In genomic region chr15:60822803-60823619, GRCm38 (mm10) we compare ENCODE assay signal across 8 mouse cellular contexts. TPM values are rescaled to one million over a fixed set of nuclear protein-coding genes. Genes with fewer than 3 reads are reported as not detected.
A peak's percentile ranks its signal among the peaks of the same experiment; 100 is the strongest.
DNase-seq lines count a peak whose midpoint lies in the region; ATAC-seq lines count a peak whose summit lies in the region.

No protein-coding gene starts in this region.

- no peaks in the 10 kb centered on the region for H3K9me3 ChIP-seq in embryonic facial prominence, embryonic 10.5 days
- no peaks in the 10 kb centered on the region for H3K9me3 ChIP-seq in limb, embryonic 11.5 days (ENCODE audit: control insufficient read depth, low read length)
- H3K9me3 ChIP-seq in midbrain, embryonic 12.5 days = no peaks in the 10 kb centered on the region

- H3K27ac ChIP-seq in embryonic facial prominence, embryonic 10.5 days (replicated peaks) = peak overlapping the region; percentile 91
- peak overlapping the region; percentile 60 for H3K27ac ChIP-seq in limb, embryonic 11.5 days (replicated peaks; ENCODE audit: low read depth, low read length)
- peak overlapping the region; percentile 66 for H3K27ac ChIP-seq in midbrain, embryonic 12.5 days (replicated peaks)

- H3K4me2 ChIP-seq in limb, embryonic 11.5 days (ENCODE audit: low read depth, severe bottlenecking) = peak overlapping the region; percentile 99
- H3K4me2 ChIP-seq in midbrain, embryonic 12.5 days (replicated peaks) = peak overlapping the region; percentile 85

- peak; percentile 72 for ATAC-seq in limb, embryonic 11.5 days (ENCODE audit: insufficient number of reproducible peaks, low FRiP score, low TSS enrichment, low read depth)
- ATAC-seq in midbrain, embryonic 12.5 days (ENCODE audit: low FRiP score, low read depth) = peak; percentile 75
- ATAC-seq in erythroid progenitor cell, adult 5-6 weeks (replicated peaks; ENCODE audit: low FRiP score, poor library complexity, severe bottlenecking) = no peak

- H3K27me3 ChIP-seq in embryonic facial prominence, embryonic 10.5 days (replicated peaks; ENCODE audit: low read depth, poor library complexity, severe bottlenecking) = no peaks in the 10 kb centered on the region
- no peaks in the 10 kb centered on the region for H3K27me3 ChIP-seq in limb, embryonic 11.5 days (ENCODE audit: control insufficient read depth, insufficient read depth, low read length)
- H3K27me3 ChIP-seq in midbrain, embryonic 12.5 days = peaks cover 17% of the 10 kb centered on the region

- DNase-seq in adrenal gland, postnatal 14 days = peak; percentile 84
- DNase-seq in embryonic facial prominence, embryonic 10.5 days (ENCODE audit: low spot score) = peak; percentile 84
- DNase-seq in heart, adult 18-20 months = peak; percentile 73 to 79
- peak; percentile 86 for DNase-seq in kidney, adult 18-20 months
- peak; percentile 82 for DNase-seq in limb, embryonic 11.5 days (ENCODE audit: low spot score)
- DNase-seq in skeletal muscle tissue, adult 2 months (ENCODE audit: low read depth, low spot score) = peak; percentile 43

- peak overlapping the region; percentile 72 for H3K9ac ChIP-seq in limb, embryonic 11.5 days (ENCODE audit: low read length)
- peak overlapping the region; percentile 67 for H3K9ac ChIP-seq in midbrain, embryonic 12.5 days (replicated peaks)

- under 1% methylated on average over 68 of the region's 68 CpGs for WGBS in embryonic facial prominence, embryonic 10.5 days
- under 1% methylated on average over 68 of the region's 68 CpGs for WGBS in limb, embryonic 11.5 days
- under 1% methylated on average over 68 of the region's 68 CpGs for WGBS in midbrain, embryonic 12.5 days

- peaks cover 32% of the 10 kb centered on the region for H3K36me3 ChIP-seq in embryonic facial prominence, embryonic 10.5 days (replicated peaks)
- no peaks in the 10 kb centered on the region for H3K36me3 ChIP-seq in limb, embryonic 11.5 days (ENCODE audit: control insufficient read depth, insufficient read depth, low read length)
- no peaks in the 10 kb centered on the region for H3K36me3 ChIP-seq in midbrain, embryonic 12.5 days

- peak overlapping the region; percentile 73 for H3K4me3 ChIP-seq in embryonic facial prominence, embryonic 10.5 days
- peak overlapping the region; percentile 46 for H3K4me3 ChIP-seq in limb, embryonic 11.5 days (ENCODE audit: low read depth, low read length)
- peak overlapping the region; percentile 62 for H3K4me3 ChIP-seq in midbrain, embryonic 12.5 days

- H3K4me1 ChIP-seq in embryonic facial prominence, embryonic 10.5 days = peaks cover 44% of the 10 kb centered on the region
- H3K4me1 ChIP-seq in limb, embryonic 11.5 days (ENCODE audit: control insufficient read depth, insufficient read depth, low read length) = peaks cover 8% of the 10 kb centered on the region; the same call in 1 of the 2 replicates
- H3K4me1 ChIP-seq in midbrain, embryonic 12.5 days = peaks cover 17% of the 10 kb centered on the region

RNA-seq across cellular contexts. Expression of gene Fam84b, which starts 30.6 kb away (rescaled TPM):
- 16.7 and 18.7 TPM in 2 replicates for total RNA-seq in adrenal gland, postnatal 14 days (2021)
- 14.0 and 15.5 TPM in 2 replicates for polyA plus RNA-seq in embryonic facial prominence, embryonic 10.5 days (2016; fragmentation: Nextera tagmentation; extraction: Ambion mirVana)
- total RNA-seq in heart, adult 18-20 months (2021) = 1 to 10 TPM; 5.1 to 5.7 TPM
- 7.0 and 7.1 TPM in 2 replicates for polyA plus RNA-seq in limb, embryonic 11.5 days (2014; fragmentation: Nextera tagmentation; extraction: Ambion mirVana)
- 8.2 and 9.5 TPM in 2 replicates for polyA plus RNA-seq in midbrain, embryonic 12.5 days (2016; fragmentation: Nextera tagmentation; extraction: Ambion mirVana)
- total RNA-seq in erythroid progenitor cell, adult 5-6 weeks (2015; ENCODE audit: low replicate concordance) = 1.4 TPM in 1 of 2 replicates, not detected in the other
- 0.61 and 0.77 TPM in 2 replicates for total RNA-seq in erythroid progenitor cell, adult 5-6 weeks (2017; ENCODE audit: low replicate concordance)
